ENCODE assay signal across 14 mouse cellular contexts in the genomic region with DNA sequence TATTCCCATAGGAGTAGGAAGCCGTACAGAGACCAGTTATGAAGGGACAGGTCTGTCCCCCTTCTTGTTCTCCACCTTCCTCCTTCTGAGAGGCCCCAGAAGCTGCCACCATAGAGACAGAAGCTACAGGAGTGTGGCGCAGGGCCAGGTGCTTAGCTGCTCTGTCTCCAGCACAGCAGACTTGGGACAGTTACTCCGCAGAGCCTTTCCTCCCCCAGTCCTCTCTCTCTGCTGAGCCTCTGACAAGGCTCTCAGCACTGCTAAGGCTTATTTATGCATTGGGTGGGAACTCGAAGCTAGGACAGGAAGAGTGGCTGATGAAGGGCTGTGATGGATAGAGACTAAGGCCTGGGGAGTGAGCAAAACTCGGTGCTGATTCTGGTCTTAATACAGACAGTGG. TPM values are rescaled to one million over a fixed set of nuclear protein-coding genes. Genes with fewer than 3 reads are reported as not detected.
A peak's percentile ranks its signal among the peaks of the same experiment; 100 is the strongest.
DNase-seq lines count a peak whose midpoint lies in the region; ATAC-seq lines count a peak whose summit lies in the region.
"Had no signal": no experiment of that assay in that cellular context is flagged by ENCODE, and none has a peak within 500 bp of the region (broad histone marks: within the 10 kb centered on the region; RNA-seq: fewer than 3 reads in every experiment).

No protein-coding gene starts in this region.

- 34% methylated on average over 5 of the region's 5 CpGs for WGBS in heart, embryonic 16.5 days
- whole genome bisulfite sequencing in embryonic facial prominence, embryonic 10.5 days: 75% methylated on average over 5 of the region's 5 CpGs

- H3K27me3 ChIP-seq in heart, embryonic 16.5 days (ENCODE audit: control insufficient read depth, insufficient read depth, low read length): no peaks in the 10 kb centered on the region
- peaks cover 32% of the 10 kb centered on the region for H3K27me3 ChIP-seq in embryonic facial prominence, embryonic 10.5 days (replicated peaks; ENCODE audit: low read depth, poor library complexity, severe bottlenecking)

- ATAC-seq in heart, embryonic 16.5 days (replicated peaks; ENCODE audit: extremely low read depth, insufficient read depth, low FRiP score): no peak
- ATAC-seq: activated CD4-positive, CD25-positive, alpha-beta regulatory T cell, adult 4 months had no signal

- H3K4me1 ChIP-seq in heart, embryonic 16.5 days (ENCODE audit: control insufficient read depth, insufficient read depth, low read length): peaks cover 72% of the 10 kb centered on the region
- peaks cover 96% of the 10 kb centered on the region for H3K4me1 ChIP-seq in embryonic facial prominence, embryonic 10.5 days

- H3K4me2 ChIP-seq in heart, embryonic 16.5 days (ENCODE audit: low read depth, low read length): no peak overlapping the region
- H3K4me2 ChIP-seq: embryonic facial prominence, embryonic 13.5 days; midbrain, embryonic 12.5 days had no signal

- no peaks in the 10 kb centered on the region for H3K9me3 ChIP-seq in heart, embryonic 16.5 days (replicated peaks; ENCODE audit: control insufficient read depth, low read length)
- H3K9me3 ChIP-seq in embryonic facial prominence, embryonic 10.5 days: no peaks in the 10 kb centered on the region
- H3K9me3 ChIP-seq: embryonic facial prominence, embryonic 13.5 days; G1E; midbrain, embryonic 12.5 days had no signal

- no peak overlapping the region; the same call in 1 of the 2 replicates for H3K9ac ChIP-seq in heart, embryonic 16.5 days (ENCODE audit: low read length)
- H3K9ac ChIP-seq: embryonic facial prominence, embryonic 13.5 days; midbrain, embryonic 12.5 days had no signal

- no peak overlapping the region for H3K4me3 ChIP-seq in heart, embryonic 16.5 days (ENCODE audit: low read length)
- H3K4me3 ChIP-seq in embryonic facial prominence, embryonic 10.5 days: no peak overlapping the region
- H3K4me3 ChIP-seq: embryonic facial prominence, embryonic 13.5 days; midbrain, embryonic 12.5 days had no signal

- intact Hi-C loops in heart, postnatal 14 days (cut with DNase I): no loop called here
- intact Hi-C loops in left cerebral cortex, postnatal 14 days (cut with DNase I): no loop called here

- peak overlapping the region; percentile 49 for H3K27ac ChIP-seq in heart, embryonic 16.5 days (ENCODE audit: low read length)
- peak overlapping the region; percentile 62 for H3K27ac ChIP-seq in embryonic facial prominence, embryonic 10.5 days (replicated peaks)
- H3K27ac ChIP-seq: embryonic facial prominence, embryonic 13.5 days; midbrain, embryonic 12.5 days had no signal

- DNase-seq in cerebellum, adult 18-20 months: peak; percentile 40 to 57
- DNase-seq in cerebellum, adult 9-11 months: no peak
- no peak for DNase-seq in heart, postnatal 14 days
- DNase-seq in left cerebral cortex, postnatal 14 days (ENCODE audit: low spot score in 2 of 2): peak; percentile 24 to 51
- DNase-seq in left cerebral cortex, adult 18-20 months (ENCODE audit: low spot score in 2 of 2): no peak
- DNase-seq in embryonic facial prominence, embryonic 10.5 days (ENCODE audit: low spot score): no peak
- no peak for DNase-seq in natural killer cell, adult 2 months (ENCODE audit: low spot score in 2 of 2)
- DNase-seq: heart, adult 11 months; lung, adult 18-20 months had no signal

- H3K36me3 ChIP-seq in heart, embryonic 16.5 days (ENCODE audit: control insufficient read depth, insufficient read depth): no peaks in the 10 kb centered on the region
- no peaks in the 10 kb centered on the region for H3K36me3 ChIP-seq in embryonic facial prominence, embryonic 10.5 days (replicated peaks)
- H3K36me3 ChIP-seq: embryonic facial prominence, embryonic 13.5 days; G1E; midbrain, embryonic 12.5 days had no signal

RNA-seq across cellular contexts. Expression of a gene that starts 15.8 kb away (rescaled TPM):
- 14.5 and 17.0 TPM in 2 replicates for polyA plus RNA-seq in heart, embryonic 16.5 days (2015; fragmentation: Nextera tagmentation; extraction: Ambion mirVana)
- total RNA-seq in heart, postnatal 14 days (2021): 10 to 100 TPM; 10.1 to 11.3 TPM
- total RNA-seq in left cerebral cortex, postnatal 14 days (2021): 1 to 10 TPM; 1.2 to 1.3 TPM
- total RNA-seq in left cerebral cortex, adult 18-20 months (2021): 1 to 10 TPM; 1.6 to 2.3 TPM
- 17.7 and 21.4 TPM in 2 replicates for polyA plus RNA-seq in embryonic facial prominence, embryonic 10.5 days (2016; fragmentation: Nextera tagmentation; extraction: Ambion mirVana)
- total RNA-seq: G1E had no signal
- polyA plus RNA-seq: activated CD4-positive, CD25-positive, alpha-beta regulatory T cell, adult 4 months had no signal

Comparison
In these comparisons a context has a peak if more than half of its experiments do, and no peak if none do; other contexts are left out.
1. DNase-seq: peak in cerebellum, adult 18-20 months (2 of 2) and left cerebral cortex, postnatal 14 days (2 of 2); none in cerebellum, adult 9-11 months (single experiment), heart, postnatal 14 days (0 of 2), left cerebral cortex, adult 18-20 months (0 of 2), embryonic facial prominence, embryonic 10.5 days (single experiment) and natural killer cell, adult 2 months (0 of 2).